ENCODE assay signal across 10 mouse cellular contexts in genomic region chr12:118847861-118848495, GRCm38 (mm10). TPM values are rescaled to one million over a fixed set of nuclear protein-coding genes. Genes with fewer than 3 reads are reported as not detected.
DNase-seq lines count a peak whose midpoint lies in the region; ATAC-seq and TF ChIP-seq lines count a peak whose summit lies in the region.
"Had no signal": no experiment of that assay in that cellular context is flagged by ENCODE, and none has a peak within 500 bp of the region (broad histone marks: within the 10 kb centered on the region; RNA-seq: fewer than 3 reads in every experiment).

No protein-coding gene starts in this region.

- H3K4me3 ChIP-seq in lung, adult 2 months (replicated peaks; ENCODE audit: extremely low read depth, low read depth, low read length): peak overlapping the region; percentile 10
- H3K4me3 ChIP-seq in forebrain, embryonic 12.5 days (replicated peaks): peak overlapping the region; percentile 57
- peak overlapping the region; percentile 34 for H3K4me3 ChIP-seq in limb, embryonic 11.5 days (ENCODE audit: low read depth, low read length)

- peak overlapping the region; percentile 65 for H3K9ac ChIP-seq in forebrain, embryonic 12.5 days
- no peak overlapping the region for H3K9ac ChIP-seq in limb, embryonic 11.5 days (ENCODE audit: low read length)

- H3K9me3 ChIP-seq in forebrain, embryonic 12.5 days: no peaks in the 10 kb centered on the region
- H3K9me3 ChIP-seq in limb, embryonic 11.5 days (ENCODE audit: control insufficient read depth, low read length): no peaks in the 10 kb centered on the region

- peaks cover 9% of the 10 kb centered on the region for H3K4me1 ChIP-seq in lung, adult 2 months (ENCODE audit: control insufficient read depth, insufficient read depth, low read length)
- H3K4me1 ChIP-seq in forebrain, embryonic 12.5 days: peaks cover 27% of the 10 kb centered on the region
- peaks cover 4% of the 10 kb centered on the region; the same call in 1 of the 2 replicates for H3K4me1 ChIP-seq in limb, embryonic 11.5 days (ENCODE audit: control insufficient read depth, insufficient read depth, low read length)

- peak overlapping the region; percentile 65 for H3K4me2 ChIP-seq in forebrain, embryonic 12.5 days
- H3K4me2 ChIP-seq in limb, embryonic 11.5 days (ENCODE audit: low read depth, severe bottlenecking): peak overlapping the region; percentile 39

- 2% methylated on average over 20 of the region's 23 CpGs for WGBS in lung, adult 2 months
- under 1% methylated on average over 21 of the region's 23 CpGs for WGBS in forebrain, embryonic 12.5 days
- WGBS in limb, embryonic 11.5 days: under 1% methylated on average over 23 of the region's 23 CpGs

- DNase-seq in lung, adult 2 months: peak; percentile 16
- DNase-seq in lung, postnatal 4 days: no peak
- peak; percentile 62 for DNase-seq in limb, embryonic 11.5 days (ENCODE audit: low spot score)
- peak; percentile 38 for DNase-seq in retina, embryonic 14.5 days (ENCODE audit: low spot score)
- DNase-seq in frontal cortex, postnatal 10 days (ENCODE audit: low spot score in 2 of 2): no peak
- no peak for DNase-seq in frontal cortex, adult 2 months (ENCODE audit: extremely low spot score in 1 of 2, low spot score in 1 of 2)
- DNase-seq: spleen, adult 18-20 months had no signal

- no peak for TF ChIP-seq POLR2A in lung, adult 2 months (IDR thresholded peaks at IDR 0.05; ENCODE audit: borderline replicate concordance, extremely low read depth, low read depth, low read length)

- no peak for TF ChIP-seq CTCF in lung, adult 2 months (IDR thresholded peaks at IDR 0.05; ENCODE audit: insufficient read depth, low read length)

- no peaks in the 10 kb centered on the region for H3K36me3 ChIP-seq in forebrain, embryonic 12.5 days (replicated peaks)
- H3K36me3 ChIP-seq in limb, embryonic 11.5 days (ENCODE audit: control insufficient read depth, insufficient read depth, low read length): no peaks in the 10 kb centered on the region

- peaks cover 63% of the 10 kb centered on the region for H3K27me3 ChIP-seq in forebrain, embryonic 12.5 days
- peaks cover 70% of the 10 kb centered on the region for H3K27me3 ChIP-seq in limb, embryonic 11.5 days (ENCODE audit: control insufficient read depth, insufficient read depth, low read length)

- H3K27ac ChIP-seq in forebrain, embryonic 12.5 days: peak overlapping the region; percentile 85
- H3K27ac ChIP-seq in limb, embryonic 11.5 days (replicated peaks; ENCODE audit: low read depth, low read length): no peak overlapping the region

- peak; percentile 36; the same call in 1 of the 2 replicates for ATAC-seq in forebrain, embryonic 12.5 days (ENCODE audit: low FRiP score)
- ATAC-seq in limb, embryonic 11.5 days (ENCODE audit: insufficient number of reproducible peaks, low FRiP score, low TSS enrichment, low read depth): no peak
- no peak for ATAC-seq in granulocyte monocyte progenitor cell, adult 5-6 weeks (replicated peaks; ENCODE audit: poor library complexity, severe bottlenecking)

RNA-seq across cellular contexts. Expression of gene Sp8, which starts 1.8 kb away (rescaled TPM):
- not detected in 2 replicates for polyA plus RNA-seq in lung, adult 2 months (2012; rRNA removed)
- polyA plus RNA-seq in forebrain, embryonic 12.5 days (2016; fragmentation: Nextera tagmentation; extraction: Ambion mirVana): 24.8 and 29.6 TPM in 2 replicates
- 4.5 and 5.1 TPM in 2 replicates for polyA plus RNA-seq in limb, embryonic 11.5 days (2014; fragmentation: Nextera tagmentation; extraction: Ambion mirVana)
- polyA plus RNA-seq in frontal cortex, adult 2 months (2012; rRNA removed): 28.3 and 35.8 TPM in 2 replicates
- total RNA-seq in granulocyte monocyte progenitor cell, adult 5-6 weeks (2014; fragmentation: Nextera tagmentation): not detected in 2 replicates
- not detected in 2 replicates for total RNA-seq in granulocyte monocyte progenitor cell, adult 5-6 weeks (2017)
- total RNA-seq: heart, postnatal 14 days had no signal

Comparison
In these comparisons a context has a peak if more than half of its experiments do, and no peak if none do; other contexts are left out.
1. DNase-seq: peak in lung, adult 2 months (single experiment), limb, embryonic 11.5 days (single experiment) and retina, embryonic 14.5 days (single experiment); none in lung, postnatal 4 days (0 of 2), frontal cortex, postnatal 10 days (0 of 2) and frontal cortex, adult 2 months (0 of 2).
2. Peak in every context shown above with its lines, with median percentiles within 50 percentile points of each other: H3K4me3 ChIP-seq.